Mouse (Mus musculus): ENCODE data around the gene Paqr7.

GRCm38 (mm10) chr4:134481270-134481669 is 15.2 kb upstream of the Paqr7 start:
- TF ChIP-seq POLR2A (IDR thresholded peaks at IDR 0.05; ENCODE audit: insufficient read depth, low read depth, low read length) (no peak), CTCF (IDR thresholded peaks at IDR 0.05; ENCODE audit: insufficient read depth, low read depth, low read length) (no peak)
